In genomic region chr16:35363150-35364062, GRCm38 (mm10) we compare ENCODE assay signal across 8 mouse cellular contexts. TPM values are rescaled to one million over a fixed set of nuclear protein-coding genes. Genes with fewer than 3 reads are reported as not detected.
DNase-seq lines count a peak whose midpoint lies in the region; ATAC-seq and TF ChIP-seq lines count a peak whose summit lies in the region.

Gene Sec22a (minus strand): TSS chr16:35363918.

- peaks cover 21% of the 10 kb centered on the region for H3K4me1 ChIP-seq in G1E (ENCODE audit: insufficient read depth, low read depth, low read length)
- H3K4me1 ChIP-seq in forebrain, embryonic 16.5 days (replicated peaks; ENCODE audit: control insufficient read depth, insufficient read depth, low read length): peaks cover 8% of the 10 kb centered on the region
- H3K4me1 ChIP-seq in lung, embryonic 14.5 days (ENCODE audit: insufficient read depth): peaks cover 3% of the 10 kb centered on the region
- peaks cover 4% of the 10 kb centered on the region; the same call in 1 of the 2 replicates for H3K4me1 ChIP-seq in olfactory bulb, adult 2 months (ENCODE audit: control insufficient read depth, insufficient read depth, low read length)
- H3K4me1 ChIP-seq in thymus, adult 2 months (replicated peaks; ENCODE audit: control insufficient read depth, insufficient read depth, low read length): peaks cover 5% of the 10 kb centered on the region

- H3K27me3 ChIP-seq in G1E (ENCODE audit: insufficient read depth, low read length): peaks cover 5% of the 10 kb centered on the region; the same call in 1 of the 2 replicates
- H3K27me3 ChIP-seq in forebrain, embryonic 16.5 days (replicated peaks; ENCODE audit: control insufficient read depth, insufficient read depth, low read length): no peaks in the 10 kb centered on the region
- H3K27me3 ChIP-seq in lung, embryonic 14.5 days (ENCODE audit: insufficient read depth, low read length): no peaks in the 10 kb centered on the region
- H3K27me3 ChIP-seq in thymus, adult 2 months (ENCODE audit: control insufficient read depth, insufficient read depth, low read length): no peaks in the 10 kb centered on the region

- no peak for TF ChIP-seq CTCF in G1E (IDR thresholded peaks at IDR 0.05; ENCODE audit: low read depth, low read length)
- TF ChIP-seq CTCF in layer of hippocampus, adult 2 months (conservative IDR thresholded peaks at IDR 0.05): peak; percentile 40
- no peak for TF ChIP-seq CTCF in lung, embryonic 14.5 days (IDR thresholded peaks at IDR 0.05; ENCODE audit: low read depth)
- TF ChIP-seq CTCF in olfactory bulb, adult 2 months (IDR thresholded peaks at IDR 0.05; ENCODE audit: insufficient read depth, low read depth, low read length): no peak
- TF ChIP-seq CTCF in thymus, adult 2 months (IDR thresholded peaks at IDR 0.05; ENCODE audit: borderline replicate concordance, control insufficient read depth, extremely low read depth, insufficient read depth, low read length, poor library complexity): no peak

- H3K36me3 ChIP-seq in G1E (replicated peaks): peaks cover 24% of the 10 kb centered on the region
- no peaks in the 10 kb centered on the region for H3K36me3 ChIP-seq in forebrain, embryonic 16.5 days (ENCODE audit: control insufficient read depth, insufficient read depth)
- 0 out of 2 replicates have a peak, but pooled peaks cover 2% of the 10 kb centered on the region for H3K36me3 ChIP-seq in lung, embryonic 14.5 days (ENCODE audit: insufficient read depth)
- H3K36me3 ChIP-seq in thymus, adult 2 months (ENCODE audit: control insufficient read depth, insufficient read depth, low read length): no peaks in the 10 kb centered on the region

- peak within 1 kb of the TSS; percentile 86 for H3K27ac ChIP-seq in forebrain, embryonic 16.5 days (ENCODE audit: low read length)
- H3K27ac ChIP-seq in layer of hippocampus, adult 2 months: peak within 1 kb of the TSS; percentile 89
- peak within 1 kb of the TSS; percentile 88 for H3K27ac ChIP-seq in lung, embryonic 14.5 days (ENCODE audit: low read depth)
- peak within 1 kb of the TSS; percentile 47; the same call in 1 of the 2 replicates for H3K27ac ChIP-seq in olfactory bulb, adult 2 months (ENCODE audit: insufficient read depth, low read depth, low read length)
- no peak within 1 kb of the TSS for H3K27ac ChIP-seq in thymus, adult 2 months (ENCODE audit: control insufficient read depth, insufficient read depth, low read length)

- H3K4me3 ChIP-seq in G1E (ENCODE audit: low read depth, low read length): peak within 1 kb of the TSS; percentile 93
- H3K4me3 ChIP-seq in forebrain, embryonic 16.5 days (replicated peaks; ENCODE audit: low read length): peak within 1 kb of the TSS; percentile 96
- H3K4me3 ChIP-seq in layer of hippocampus, adult 2 months: peak within 1 kb of the TSS; percentile 99
- H3K4me3 ChIP-seq in lung, embryonic 14.5 days (ENCODE audit: low read depth, low read length): peak within 1 kb of the TSS; percentile 85
- peak within 1 kb of the TSS; percentile 95 for H3K4me3 ChIP-seq in olfactory bulb, adult 2 months (ENCODE audit: insufficient read depth, low read depth, low read length)
- H3K4me3 ChIP-seq in thymus, adult 2 months (ENCODE audit: control insufficient read depth, insufficient read depth, low read length): peak within 1 kb of the TSS; percentile 65

- ATAC-seq in G1E (ENCODE audit: extremely low read depth, insufficient number of reproducible peaks, low FRiP score, poor library complexity, severe bottlenecking): peak; percentile 91
- peak; percentile 100 for ATAC-seq in forebrain, embryonic 16.5 days
- peak; percentile 99 for ATAC-seq in lung, embryonic 14.5 days (ENCODE audit: insufficient read depth)

- peaks cover 2% of the 10 kb centered on the region; the same call in 1 of the 2 replicates for H3K9me3 ChIP-seq in G1E (replicated peaks)
- H3K9me3 ChIP-seq in forebrain, embryonic 16.5 days (ENCODE audit: control insufficient read depth, low read length): no peaks in the 10 kb centered on the region
- no peaks in the 10 kb centered on the region for H3K9me3 ChIP-seq in lung, embryonic 14.5 days (ENCODE audit: low read depth, low read length)

- H3K4me2 ChIP-seq in forebrain, embryonic 16.5 days (ENCODE audit: low read length): peak within 1 kb of the TSS; percentile 97
- peak within 1 kb of the TSS; percentile 92 for H3K4me2 ChIP-seq in lung, embryonic 14.5 days

- H3K9ac ChIP-seq in forebrain, embryonic 16.5 days (replicated peaks; ENCODE audit: low read depth, low read length): peak within 1 kb of the TSS; percentile 95
- H3K9ac ChIP-seq in lung, embryonic 14.5 days: peak within 1 kb of the TSS; percentile 84

- peak; percentile 93 for DNase-seq in G1E (ENCODE audit: low spot score)
- peak; percentile 97 for DNase-seq in cerebellum, adult 18-20 months
- DNase-seq in heart, postnatal 36 days: peak; percentile 92 to 93
- peak; percentile 94 for DNase-seq in layer of hippocampus, adult 2 months (ENCODE audit: low spot score in 2 of 2)
- DNase-seq in lung, embryonic 14.5 days: peak; percentile 97
- peak; percentile 95 for DNase-seq in thymus, adult 2 months

- under 1% methylated on average over 67 of the region's 67 CpGs for WGBS in forebrain, embryonic 16.5 days
- WGBS in lung, embryonic 14.5 days: under 1% methylated on average over 67 of the region's 67 CpGs
- under 1% methylated on average over 67 of the region's 67 CpGs for WGBS in olfactory bulb, adult 2 months
- WGBS in thymus, adult 2 months: 1% methylated on average over 67 of the region's 67 CpGs

- peak; percentile 87 for TF ChIP-seq POLR2A in olfactory bulb, adult 2 months (IDR thresholded peaks at IDR 0.05; ENCODE audit: insufficient read depth, low read depth, low read length)
- peak; percentile 58 for TF ChIP-seq POLR2A in thymus, adult 2 months (IDR thresholded peaks at IDR 0.05; ENCODE audit: control insufficient read depth, extremely low read depth, insufficient read depth, low read length, poor library complexity)

- intact Hi-C loops in heart, postnatal 36 days (cut with DNase I): no loop called here

RNA-seq across cellular contexts. Expression of gene Sec22a, which starts in this region (rescaled TPM):
- 24.7 and 26.7 TPM in 2 replicates for total RNA-seq in G1E (2014; fragmentation: Nextera tagmentation)
- total RNA-seq in G1E (2017): 11.7 and 16.3 TPM in 2 replicates
- 0.33 and 0.46 TPM in 2 replicates for polyA plus RNA-seq in G1E (2012)
- polyA plus RNA-seq in forebrain, embryonic 16.5 days (2015; fragmentation: Nextera tagmentation; extraction: Ambion mirVana): 41.8 and 44.2 TPM in 2 replicates
- 10 to 100 TPM in 1 of 2 experiments, 1 to 10 TPM in 1; 9.8 to 11.2 TPM for total RNA-seq in heart, postnatal 36 days (2021)
- 10 to 100 TPM; 13.7 to 16.7 TPM for total RNA-seq in layer of hippocampus, adult 2 months (2021)
- polyA plus RNA-seq in lung, embryonic 14.5 days (2014; fragmentation: Nextera tagmentation; extraction: Ambion mirVana): 45.8 and 52.1 TPM in 2 replicates
- not detected in 2 replicates for polyA plus RNA-seq in olfactory bulb, adult 2 months (2012; ENCODE audit: insufficient read depth, insufficient read length, low replicate concordance, missing spikeins)
- polyA plus RNA-seq in thymus, adult 2 months (2012; rRNA removed): 7.9 and 11.1 TPM in 2 replicates
